Comparison of ENCODE assay signal across 11 mouse cellular contexts in the genomic region with DNA sequence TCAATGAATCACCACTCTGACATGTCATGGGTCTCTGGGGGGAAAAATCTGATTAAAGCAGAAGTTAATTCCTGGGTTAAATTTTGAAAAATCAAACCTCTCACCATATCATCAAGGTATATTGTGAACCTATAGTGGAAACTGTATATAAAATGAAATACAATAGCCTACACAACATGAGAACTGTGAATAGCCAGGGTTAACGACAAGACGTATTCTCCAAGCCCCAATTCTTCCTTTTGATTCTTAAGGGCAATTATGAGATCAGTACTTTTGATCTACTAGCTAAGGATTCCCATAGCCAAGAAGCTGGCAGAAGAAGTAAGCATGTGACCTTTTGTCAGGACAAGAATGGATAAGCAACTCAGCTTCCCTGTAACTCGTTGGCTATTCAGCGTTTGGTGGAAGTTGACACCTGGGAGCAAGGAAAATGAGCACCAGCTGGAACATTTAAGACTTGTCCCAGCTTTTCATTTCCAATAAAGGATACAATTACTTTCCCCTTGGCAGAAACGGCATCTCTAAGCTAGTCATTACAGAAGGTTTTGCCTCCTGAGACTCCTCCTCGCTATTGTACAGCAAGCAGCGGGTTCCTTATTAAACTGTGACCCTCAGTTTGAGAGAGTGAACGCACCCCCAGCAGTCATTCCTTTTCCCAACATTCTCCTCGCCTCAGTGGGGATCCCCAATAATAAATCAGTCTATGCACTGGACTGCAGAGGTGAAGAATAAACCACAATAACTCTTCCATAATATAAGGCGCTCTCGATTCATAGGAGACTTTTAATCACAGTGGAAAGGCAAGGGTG.
DNase-seq lines count a peak whose midpoint lies in the region; ATAC-seq and TF ChIP-seq lines count a peak whose summit lies in the region.
"Had no signal": no experiment of that assay in that cellular context is flagged by ENCODE, and none has a peak within 500 bp of the region (broad histone marks: within the 10 kb centered on the region; RNA-seq: fewer than 3 reads in every experiment).

No protein-coding gene starts in this region.

- no peak overlapping the region for H3K27ac ChIP-seq in embryonic facial prominence, embryonic 12.5 days
- H3K27ac ChIP-seq in hindbrain, embryonic 14.5 days = peak overlapping the region; percentile 38
- H3K27ac ChIP-seq in midbrain, embryonic 15.5 days = no peak overlapping the region
- no peak overlapping the region for H3K27ac ChIP-seq in gastrocnemius, adult 2 months

- H3K36me3 ChIP-seq in embryonic facial prominence, embryonic 12.5 days = no peaks in the 10 kb centered on the region
- no peaks in the 10 kb centered on the region for H3K36me3 ChIP-seq in hindbrain, embryonic 14.5 days (replicated peaks; ENCODE audit: control insufficient read depth, insufficient read depth)
- H3K36me3 ChIP-seq in midbrain, embryonic 15.5 days (replicated peaks) = no peaks in the 10 kb centered on the region

- H3K9me3 ChIP-seq in embryonic facial prominence, embryonic 12.5 days = no peaks in the 10 kb centered on the region
- H3K9me3 ChIP-seq in hindbrain, embryonic 14.5 days (ENCODE audit: control insufficient read depth, low read length) = no peaks in the 10 kb centered on the region
- no peaks in the 10 kb centered on the region for H3K9me3 ChIP-seq in midbrain, embryonic 15.5 days

- H3K27me3 ChIP-seq in embryonic facial prominence, embryonic 12.5 days = no peaks in the 10 kb centered on the region
- H3K27me3 ChIP-seq in hindbrain, embryonic 14.5 days (ENCODE audit: control insufficient read depth, insufficient read depth, low read length) = no peaks in the 10 kb centered on the region
- H3K27me3 ChIP-seq in midbrain, embryonic 15.5 days (replicated peaks) = no peaks in the 10 kb centered on the region

- intact Hi-C loops in gastrocnemius, adult 2 months (cut with DNase I) = no loop called here
- intact Hi-C loops in heart, postnatal 14 days (cut with DNase I) = no loop called here

- no peak overlapping the region for H3K9ac ChIP-seq in embryonic facial prominence, embryonic 12.5 days
- H3K9ac ChIP-seq in hindbrain, embryonic 14.5 days = no peak overlapping the region
- H3K9ac ChIP-seq in midbrain, embryonic 15.5 days = no peak overlapping the region

- 52% methylated on average over 11 of the region's 11 CpGs for WGBS in embryonic facial prominence, embryonic 12.5 days
- WGBS in hindbrain, embryonic 14.5 days = 26% methylated on average over 11 of the region's 11 CpGs
- 33% methylated on average over 11 of the region's 11 CpGs for WGBS in midbrain, embryonic 15.5 days

- H3K4me3 ChIP-seq in embryonic facial prominence, embryonic 12.5 days = no peak overlapping the region
- H3K4me3 ChIP-seq in hindbrain, embryonic 14.5 days (replicated peaks; ENCODE audit: low read length) = no peak overlapping the region
- no peak overlapping the region for H3K4me3 ChIP-seq in midbrain, embryonic 15.5 days
- H3K4me3 ChIP-seq in gastrocnemius, adult 2 months = no peak overlapping the region

- 0 out of 2 replicates have a peak, but pooled peaks have one; percentile 41 for ATAC-seq in embryonic facial prominence, embryonic 12.5 days (ENCODE audit: insufficient number of reproducible peaks, insufficient read depth, low FRiP score, low TSS enrichment)
- peak; percentile 87 for ATAC-seq in hindbrain, embryonic 14.5 days (ENCODE audit: low FRiP score)
- ATAC-seq in midbrain, embryonic 15.5 days (replicated peaks) = peak; percentile 83
- ATAC-seq: lung, postnatal 0 days had no signal

- TF ChIP-seq CTCF in gastrocnemius, adult 2 months (IDR thresholded peaks at IDR 0.05) = no peak

- DNase-seq in embryo, embryonic 10.5 days (ENCODE audit: low spot score) = peak; percentile 34
- DNase-seq in hindbrain, embryonic 14.5 days (ENCODE audit: low spot score) = peak; percentile 50
- no peak for DNase-seq in gastrocnemius, adult 2 months
- no peak for DNase-seq in heart, postnatal 14 days
- DNase-seq in cerebellum, postnatal 25 days = no peak
- DNase-seq: cerebellum, adult 9-10 months; kidney, adult 8-10 months; spleen, adult 18-20 months had no signal

- H3K4me1 ChIP-seq in embryonic facial prominence, embryonic 12.5 days = no peaks in the 10 kb centered on the region
- peaks cover 8% of the 10 kb centered on the region for H3K4me1 ChIP-seq in hindbrain, embryonic 14.5 days (replicated peaks; ENCODE audit: control insufficient read depth, insufficient read depth, low read length)
- H3K4me1 ChIP-seq in midbrain, embryonic 15.5 days = no peaks in the 10 kb centered on the region

- no peak overlapping the region for H3K4me2 ChIP-seq in embryonic facial prominence, embryonic 12.5 days (replicated peaks)
- no peak overlapping the region; the same call in 1 of the 2 replicates for H3K4me2 ChIP-seq in hindbrain, embryonic 14.5 days (replicated peaks)
- H3K4me2 ChIP-seq in midbrain, embryonic 15.5 days = no peak overlapping the region

Comparison
In these comparisons a context has a peak if more than half of its experiments do, and no peak if none do; other contexts are left out.
1. DNase-seq: peak in embryo, embryonic 10.5 days (single experiment) and hindbrain, embryonic 14.5 days (single experiment); none in gastrocnemius, adult 2 months (single experiment), heart, postnatal 14 days (0 of 2) and cerebellum, postnatal 25 days (0 of 2).
2. Peak in every context shown above with its lines, with median percentiles within 50 percentile points of each other: ATAC-seq.